Mouse (Mus musculus) left cerebral cortex, adult 2 months (tissue): ENCODE measurements around the gene Gimap8. TPM values are rescaled to one million over a fixed set of nuclear protein-coding genes. Genes with fewer than 3 reads are reported as not detected.

Experiments used
- DNase-seq, 2 experiments: peaks; one replicate each; pipeline ENCODE4 v3.0.0; 2021 to 2022; ENCODE audit warnings: low spot score in 2 of 2, mixed read lengths in 1 of 2; ENCODE audit errors: extremely low spot score in 1 of 2
- H3K27ac ChIP-seq: fragments of 200-600 bp; 2 replicates; pipeline ENCODE4 v1.8.1; 2022
- H3K4me3 ChIP-seq: fragments of 200-600 bp; 2 replicates; pipeline ENCODE4 v1.8.1; 2022
- CTCF ChIP-seq: fragments of 200-600 bp; IDR thresholded peaks from 2 replicates; pipeline ENCODE4 v1.8.1; 2022; ENCODE audit warnings: antibody characterized with exemption, mild to moderate bottlenecking, moderate library complexity
- intact Hi-C: fragments of 180-260 bp; cut with DNase I; formaldehyde crosslinking; loops from one replicate; pipeline ENCODE4 v1.15.1; 2025
- total RNA-seq, 2 experiments: library from RNA; stranded (reverse); gene quantifications; 2 replicates each; pipeline ENCODE4 v1.2.3; 2021

Gimap8 gene
- total RNA-seq, 2 experiments from 2014 or later = 0.77 to 0.81 TPM

GRCm38 (mm10) chr6:48626464-48626863, 20.6 kb upstream of the Gimap8 start, which contains the start of gene AI854703:
Gene AI854703, plus strand, starts transcription at chr6:48626764.
- no peak for TF ChIP-seq CTCF
- Histone ChIP-seq H3K27ac (peak within 1 kb of the TSS; percentile 87), H3K4me3 (peak within 1 kb of the TSS; percentile 76)
- DNase-seq = no peak
- intact Hi-C loops = loop anchor here (2.0 kb wide), 1 partner anchor 72 kb away; the partner anchor contains the start of gene Lrrc61

- H3K4me3 ChIP-seq = peak overlapping the region; percentile 76
- H3K27ac ChIP-seq = peak overlapping the region; percentile 87
- no peak; the same call in 1 of the 2 replicates for TF ChIP-seq CTCF
- intact Hi-C loops = loop anchor here (2.0 kb wide), 1 partner anchor 72 kb away; the partner anchor contains the start of gene Lrrc61
- DNase-seq = peak; percentile 64 to 71
Measured at GRCm38 (mm10) chr6:48626984-48627383, 20.1 kb upstream of the Gimap8 start.

GRCm38 (mm10) chr6:48627511-48627924, 19.5 kb upstream of the Gimap8 start:
- Histone ChIP-seq H3K4me3 (peak overlapping the region; percentile 76), H3K27ac (peak overlapping the region; percentile 87)
- no peak for TF ChIP-seq CTCF
- intact Hi-C loops = loop anchor here (2.0 kb wide), 1 partner anchor 73 kb away; the partner anchor contains the start of gene Lrrc61
- peak in 1 of 2 experiments; percentile 28 for DNase-seq

- Histone ChIP-seq H3K27ac (peak overlapping the region; percentile 87), H3K4me3 (peak overlapping the region; percentile 76)
- intact Hi-C loops = no loop called here
- DNase-seq = no peak
- TF ChIP-seq CTCF = no peak
Measured at GRCm38 (mm10) chr6:48628377-48628776, 18.7 kb upstream of the Gimap8 start.

GRCm38 (mm10) chr6:48628808-48629660, 18.0 kb upstream of the Gimap8 start:
- no peak for TF ChIP-seq CTCF
- Histone ChIP-seq H3K27ac (peak overlapping the region; percentile 72), H3K4me3 (peak overlapping the region; percentile 54)
- DNase-seq = peak; percentile 65 to 70
- intact Hi-C loops = no loop called here

- peak overlapping the region; percentile 54 for H3K4me3 ChIP-seq
- DNase-seq = no peak
- H3K27ac ChIP-seq = peak overlapping the region; percentile 72
- no peak for TF ChIP-seq CTCF
- intact Hi-C loops = no loop called here
Measured at GRCm38 (mm10) chr6:48629661-48630034, 17.4 kb upstream of the Gimap8 start.

GRCm38 (mm10) chr6:48630831-48631230, 16.2 kb upstream of the Gimap8 start:
- intact Hi-C loops = no loop called here
- Histone ChIP-seq H3K4me3 (no peak overlapping the region), H3K27ac (no peak overlapping the region)
- no peak for DNase-seq
- TF ChIP-seq CTCF = no peak

- intact Hi-C loops = no loop called here
- DNase-seq = no peak
- TF ChIP-seq CTCF = no peak
- no peak overlapping the region for H3K27ac ChIP-seq
- no peak overlapping the region for H3K4me3 ChIP-seq
Measured at GRCm38 (mm10) chr6:48635105-48635504, 11.9 kb upstream of the Gimap8 start.

GRCm38 (mm10) chr6:48636515-48636914, 10.5 kb upstream of the Gimap8 start:
- Histone ChIP-seq H3K27ac (no peak overlapping the region), H3K4me3 (no peak overlapping the region)
- DNase-seq = no peak
- intact Hi-C loops = no loop called here
- no peak for TF ChIP-seq CTCF

- intact Hi-C loops = no loop called here
- no peak for DNase-seq
- TF ChIP-seq CTCF = no peak
- no peak overlapping the region for H3K4me3 ChIP-seq
- H3K27ac ChIP-seq = no peak overlapping the region
Measured at GRCm38 (mm10) chr6:48637811-48638500, 9.1 kb upstream of the Gimap8 start.

GRCm38 (mm10) chr6:48638553-48638952, 8.5 kb upstream of the Gimap8 start:
- intact Hi-C loops = no loop called here
- TF ChIP-seq CTCF = no peak
- Histone ChIP-seq H3K27ac (no peak overlapping the region), H3K4me3 (no peak overlapping the region)
- DNase-seq = no peak

GRCm38 (mm10) chr6:48641391-48641790, 5.6 kb upstream of the Gimap8 start:
- intact Hi-C loops = loop anchor here (5.0 kb wide), 2 partner anchors 99 to 464 kb away; no protein-coding TSS in a partner anchor
- DNase-seq = no peak
- TF ChIP-seq CTCF = no peak
- no peak overlapping the region for H3K27ac ChIP-seq
- no peak overlapping the region for H3K4me3 ChIP-seq
